Mouse (Mus musculus): Measurements from ENCODE around the gene Veph1.

Gene Veph1

GRCm38 (mm10) chr3:66101809-66102598 lies 194.6 kb downstream of the Veph1 start:
- in situ Hi-C loops (cut with MseI, MboI): no loop called here

- in situ Hi-C loops (cut with MseI, MboI): no loop called here
Observed at GRCm38 (mm10) chr3:66101074-66101473, 195.6 kb downstream of the Veph1 start.

GRCm38 (mm10) chr3:66091746-66092145 lies 204.9 kb downstream of the Veph1 start:
- in situ Hi-C loops (cut with MseI, MboI): no loop called here

- in situ Hi-C loops (cut with MseI, MboI): no loop called here
Observed at GRCm38 (mm10) chr3:66087608-66088007, 209.0 kb downstream of the Veph1 start.

GRCm38 (mm10) chr3:66083856-66084255 lies 212.8 kb downstream of the Veph1 start:
- in situ Hi-C loops (cut with MseI, MboI): no loop called here

GRCm38 (mm10) chr3:66083407-66083806 lies 213.2 kb downstream of the Veph1 start:
- in situ Hi-C loops (cut with MseI, MboI): no loop called here

- in situ Hi-C loops (cut with MseI, MboI): no loop called here
Observed at GRCm38 (mm10) chr3:66082975-66083374, 213.7 kb downstream of the Veph1 start.

- in situ Hi-C loops (cut with MseI, MboI): no loop called here
Observed at GRCm38 (mm10) chr3:66081363-66081736, 215.3 kb downstream of the Veph1 start.

GRCm38 (mm10) chr3:66080631-66081362 lies 215.8 kb downstream of the Veph1 start:
- in situ Hi-C loops (cut with MseI, MboI): no loop called here

GRCm38 (mm10) chr3:66079886-66080285 lies 216.8 kb downstream of the Veph1 start:
- in situ Hi-C loops (cut with MseI, MboI): no loop called here

- in situ Hi-C loops (cut with MseI, MboI): no loop called here
Observed at GRCm38 (mm10) chr3:66078898-66079537, 217.6 kb downstream of the Veph1 start.

- in situ Hi-C loops (cut with MseI, MboI): no loop called here
Observed at GRCm38 (mm10) chr3:66078026-66078721, 218.5 kb downstream of the Veph1 start.

GRCm38 (mm10) chr3:66070274-66070673 lies 226.4 kb downstream of the Veph1 start:
- in situ Hi-C loops (cut with MseI, MboI): no loop called here

- in situ Hi-C loops (cut with MseI, MboI): no loop called here
Observed at GRCm38 (mm10) chr3:66063881-66064280, 232.8 kb downstream of the Veph1 start.

- in situ Hi-C loops (cut with MseI, MboI): no loop called here
Observed at GRCm38 (mm10) chr3:66056912-66057311, 239.7 kb downstream of the Veph1 start.

- in situ Hi-C loops (cut with MseI, MboI): no loop called here
Observed at GRCm38 (mm10) chr3:66055652-66056051, 241.0 kb downstream of the Veph1 start.

- in situ Hi-C loops (cut with MseI, MboI): no loop called here
Observed at GRCm38 (mm10) chr3:66050092-66050886, 246.3 kb downstream of the Veph1 start.

- in situ Hi-C loops (cut with MseI, MboI): no loop called here
Observed at GRCm38 (mm10) chr3:66040857-66041494, 255.7 kb downstream of the Veph1 start.

- in situ Hi-C loops (cut with MseI, MboI): no loop called here
Observed at GRCm38 (mm10) chr3:66035226-66035625, 261.4 kb downstream of the Veph1 start.

- in situ Hi-C loops (cut with MseI, MboI): no loop called here
Observed at GRCm38 (mm10) chr3:66033346-66033745, 263.3 kb downstream of the Veph1 start.

GRCm38 (mm10) chr3:66025454-66025853 lies 271.2 kb downstream of the Veph1 start:
- in situ Hi-C loops (cut with MseI, MboI): no loop called here

Data from mouse trophoblast stem cell (cell line).